Mouse (Mus musculus) liver, adult 2 months (tissue): ENCODE data around the gene Gm10142. TPM values are rescaled to one million over a fixed set of nuclear protein-coding genes. Genes with fewer than 3 reads are reported as not detected.
"Not testable (repeated sequence)": the region's sequence is repeated elsewhere in the genome, so short reads cannot be mapped to it uniquely, and the experiment has no call there.

Source experiments
- DNase-seq: peaks from one replicate; pipeline ENCODE4 v3.0.0-alpha.2; 2011; ENCODE audit warnings: low read depth, low spot score; ENCODE audit errors: extremely low read depth
- H3K27ac ChIP-seq: fragments of 200-500 bp; replicated peaks from 2 replicates; pipeline ENCODE4 v1.5.1; 2012; ENCODE audit warnings: low read depth, mild to moderate bottlenecking, control low read depth, inconsistent platforms, low read length; ENCODE audit not compliant: insufficient read depth
- H3K27me3 ChIP-seq: fragments of 200-500 bp; 2 replicates; pipeline ENCODE4 v1.6.1; 2012; ENCODE audit warnings: mild to moderate bottlenecking, moderate library complexity, low read length, inconsistent platforms; ENCODE audit not compliant: control insufficient read depth, insufficient read depth
- H3K36me3 ChIP-seq: fragments of 200-500 bp; 2 replicates; pipeline ENCODE4 v1.6.1; 2012; ENCODE audit warnings: low read length, inconsistent platforms; ENCODE audit not compliant: control insufficient read depth, insufficient read depth
- H3K4me1 ChIP-seq: fragments of 200-500 bp; 2 replicates; pipeline ENCODE4 v1.6.1; 2011; ENCODE audit warnings: low read length; ENCODE audit not compliant: control insufficient read depth, insufficient read depth
- H3K4me3 ChIP-seq: fragments of 200-500 bp; 2 replicates; pipeline ENCODE4 v1.5.1; 2011; ENCODE audit warnings: low read depth, mild to moderate bottlenecking, control low read depth, low read length, moderate library complexity; ENCODE audit not compliant: insufficient read depth
- H3K79me2 ChIP-seq: fragments of 200-500 bp; 2 replicates; pipeline ENCODE4 v1.6.1; 2012; ENCODE audit warnings: inconsistent platforms, mild to moderate bottlenecking, low read length, moderate library complexity; ENCODE audit not compliant: control insufficient read depth, insufficient read depth
- H3K9ac ChIP-seq: fragments of 200-500 bp; 2 replicates; pipeline ENCODE4 v1.6.1; 2012; ENCODE audit warnings: low read depth, mild to moderate bottlenecking, control low read depth, inconsistent platforms, low read length
- CTCF ChIP-seq: fragments of 200-500 bp; IDR thresholded peaks from 2 replicates; pipeline ENCODE4 v1.5.1; 2011; ENCODE audit warnings: low read depth, low read length, control low read depth
- POLR2A ChIP-seq: fragments of 200-500 bp; IDR thresholded peaks from 2 replicates; pipeline ENCODE4 v1.6.1; 2011; ENCODE audit warnings: low read length, control low read depth; ENCODE audit not compliant: insufficient read depth; ENCODE audit errors: extremely low read depth
- WGBS: fragments of 180-500 bp; shearing (Covaris S2); methylation state at CpG from one replicate; pipeline ENCODE4 v1.1.7; 2018; 5-methylcytosine and 5-hydroxymethylcytosine counted together
- polyA plus RNA-seq: library from polyadenylated mRNA; depleted of rRNA; stranded (reverse); fragments of >200 nt; gene quantifications from 2 replicates; pipeline ENCODE4 v1.2.3, GENCODE M21; 2012; rRNA removed
- total RNA-seq: library from RNA; depleted of rRNA; stranded (reverse); fragments of >200 nt; gene quantifications from 2 replicates; pipeline ENCODE4 v1.2.3, GENCODE M21; 2014; rRNA removed

Gene Gm10142
- total and polyA plus RNA-seq, 2 experiments: not detected

GRCm38 (mm10) chr10:77751254-77751653, 35.6 kb downstream of the Gm10142 start, which contains the start of gene Gm9736:
Gene Gm9736, minus strand, starts transcription at chr10:77751354.
- WGBS: 67% methylated on average over 1 of the region's 1 CpGs
- H3K9ac ChIP-seq, H3K27ac ChIP-seq, H3K79me2 ChIP-seq, H3K4me1 ChIP-seq, DNase-seq, H3K36me3 ChIP-seq, H3K4me3 ChIP-seq, H3K27me3 ChIP-seq: not testable (repeated sequence)

DNA sequence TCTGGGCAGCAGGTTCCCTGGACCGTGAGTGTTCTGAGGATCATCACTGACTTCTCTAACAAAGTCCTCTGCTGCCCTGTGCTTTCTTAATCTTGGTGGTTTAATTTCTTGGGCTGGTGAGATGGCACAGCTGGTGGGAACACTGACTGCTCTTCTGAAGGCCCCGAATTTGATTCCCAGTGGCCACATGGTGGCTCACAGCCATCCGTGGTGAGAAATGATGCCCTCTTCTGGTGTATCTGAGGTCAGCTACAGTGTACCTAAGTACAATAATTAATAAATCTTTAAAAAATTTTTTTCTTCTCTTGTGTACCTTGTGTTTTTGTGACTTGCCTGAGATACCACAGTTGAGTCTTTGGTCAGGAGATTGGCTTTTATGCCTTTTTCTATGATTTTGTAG, 36.7 kb downstream of the Gm10142 start:
- H3K4me3 ChIP-seq, H3K9ac ChIP-seq, H3K79me2 ChIP-seq, H3K36me3 ChIP-seq, H3K27me3 ChIP-seq, H3K27ac ChIP-seq, H3K4me1 ChIP-seq, DNase-seq: not testable (repeated sequence)
- whole genome bisulfite sequencing: 67% methylated on average over 3 of the region's 3 CpGs
- TF ChIP-seq CTCF: peak; percentile 20; the same call in 1 of the 2 replicates

- DNase-seq: peak; percentile 8
- TF ChIP-seq CTCF: no peak
- TF ChIP-seq POLR2A: no peak
- no peaks in the 10 kb centered on the region for H3K79me2 ChIP-seq
- H3K4me1 ChIP-seq: no peaks in the 10 kb centered on the region
- H3K27me3 ChIP-seq: 0 out of 2 replicates have a peak, but pooled peaks cover 3% of the 10 kb centered on the region
- H3K27ac ChIP-seq: no peak overlapping the region
- H3K36me3 ChIP-seq: no peaks in the 10 kb centered on the region
- H3K9ac ChIP-seq: no peak overlapping the region
- H3K4me3 ChIP-seq: no peak overlapping the region
These were observed 37.8 kb downstream of the Gm10142 start for GRCm38 (mm10) chr10:77753448-77753847.

DNA sequence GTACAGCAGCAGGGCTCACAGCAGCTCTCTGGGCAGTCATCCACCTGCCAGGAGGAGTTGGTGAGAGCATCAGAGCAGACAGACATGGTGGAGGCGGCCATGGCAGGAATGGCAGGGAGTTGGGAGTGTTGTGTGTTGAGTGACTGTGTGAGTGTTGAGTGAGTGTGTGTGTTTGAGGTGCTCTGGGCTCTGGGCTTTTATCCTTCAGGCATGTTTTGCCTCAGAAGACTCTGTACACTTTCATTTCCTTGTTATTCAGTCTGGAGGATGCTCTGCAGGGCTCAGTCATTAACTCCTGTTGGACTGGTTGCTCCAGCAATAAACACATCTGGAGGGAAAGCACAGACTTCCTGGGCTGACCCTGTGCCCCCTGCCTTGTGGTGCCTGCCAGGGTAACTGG, 44.0 kb downstream of the Gm10142 start, which contains the start of gene Gm3233:
Gm3233 (minus strand) TSS at position 101 of the 400 bp plus-strand sequence.
- not testable (repeated sequence) for H3K36me3 ChIP-seq, H3K9ac ChIP-seq, H3K27ac ChIP-seq, H3K79me2 ChIP-seq, H3K4me1 ChIP-seq, DNase-seq, H3K4me3 ChIP-seq, H3K27me3 ChIP-seq
- WGBS: 60% methylated on average over 1 of the region's 1 CpGs

Other genes with a start within 250 kb of the Gm10142 start
- 12.7 and 15.5 TPM in 2 replicates for gene Fam207a, start 200.0 kb upstream of the Gm10142 start, total RNA-seq
- 24.3 and 27.3 TPM in 2 replicates for gene Fam207a, start 200.0 kb upstream of the Gm10142 start, polyA plus RNA-seq
- gene Itgb2, start 185.6 kb upstream of the Gm10142 start, total RNA-seq: 4.8 and 5.6 TPM in 2 replicates
- 4.2 and 5.6 TPM in 2 replicates for gene Itgb2, start 185.6 kb upstream of the Gm10142 start, polyA plus RNA-seq
- 146 and 168 TPM in 2 replicates for gene Pttg1ip, start 134.1 kb upstream of the Gm10142 start, total RNA-seq
- gene Pttg1ip, start 134.1 kb upstream of the Gm10142 start, polyA plus RNA-seq: 218 and 238 TPM in 2 replicates
- 59.6 and 108 TPM in 2 replicates for gene Sumo3, start 109.7 kb upstream of the Gm10142 start, total RNA-seq
- 170 and 226 TPM in 2 replicates for gene Sumo3, start 109.7 kb upstream of the Gm10142 start, polyA plus RNA-seq
- gene Gm49325, start 109.6 kb upstream of the Gm10142 start, total RNA-seq: 0.47 TPM in 1 of 2 replicates, not detected in the other
- gene Gm49325, start 109.6 kb upstream of the Gm10142 start, polyA plus RNA-seq: not detected in 2 replicates
- gene Ube2g2, start 93.5 kb upstream of the Gm10142 start, total RNA-seq: 21.6 and 22.3 TPM in 2 replicates
- gene Ube2g2, start 93.5 kb upstream of the Gm10142 start, polyA plus RNA-seq: 30.4 and 34.2 TPM in 2 replicates
- gene Tspear, start 29.2 kb upstream of the Gm10142 start, total RNA-seq: 0.07 and 0.09 TPM in 2 replicates
- gene Tspear, start 29.2 kb upstream of the Gm10142 start, polyA plus RNA-seq: 0.12 and 0.50 TPM in 2 replicates
- not detected in 2 replicates for gene Gm19402, start 25.1 kb upstream of the Gm10142 start, total RNA-seq
- not detected in 2 replicates for gene Gm19402, start 25.1 kb upstream of the Gm10142 start, polyA plus RNA-seq
- gene Gm9508, start 18.6 kb upstream of the Gm10142 start, total RNA-seq: not detected in 2 replicates
- gene Gm9508, start 18.6 kb upstream of the Gm10142 start, polyA plus RNA-seq: not detected in 2 replicates
- not detected in 2 replicates for gene Gm10272, start 9.2 kb upstream of the Gm10142 start, total RNA-seq
- not detected in 2 replicates for gene Gm10272, start 9.2 kb upstream of the Gm10142 start, polyA plus RNA-seq
- gene Gm10024, start 4.3 kb upstream of the Gm10142 start, total RNA-seq: not detected in 2 replicates
- not detected in 2 replicates for gene Gm10024, start 4.3 kb upstream of the Gm10142 start, polyA plus RNA-seq
- not detected in 2 replicates for gene Krtap12-1, start 4.8 kb downstream of the Gm10142 start, total RNA-seq
- not detected in 2 replicates for gene Krtap12-1, start 4.8 kb downstream of the Gm10142 start, polyA plus RNA-seq
- gene Gm10100, start 10.7 kb downstream of the Gm10142 start, total RNA-seq: not detected in 2 replicates
- not detected in 2 replicates for gene Gm10100, start 10.7 kb downstream of the Gm10142 start, polyA plus RNA-seq
- not detected in 2 replicates for gene Gm18596, start 26.8 kb downstream of the Gm10142 start, total RNA-seq
- not detected in 2 replicates for gene Gm18596, start 26.8 kb downstream of the Gm10142 start, polyA plus RNA-seq
- not detected in 2 replicates for gene Gm9736, start 35.5 kb downstream of the Gm10142 start, total RNA-seq
- not detected in 2 replicates for gene Gm9736, start 35.5 kb downstream of the Gm10142 start, polyA plus RNA-seq
- not detected in 2 replicates for gene Gm3233, start 43.9 kb downstream of the Gm10142 start, total RNA-seq
- gene Gm3233, start 43.9 kb downstream of the Gm10142 start, polyA plus RNA-seq: not detected in 2 replicates
- not detected in 2 replicates for gene Gm3238, start 55.5 kb downstream of the Gm10142 start, total RNA-seq
- not detected in 2 replicates for gene Gm3238, start 55.5 kb downstream of the Gm10142 start, polyA plus RNA-seq
- not detected in 2 replicates for gene Gm7138, start 61.1 kb downstream of the Gm10142 start, total RNA-seq
- gene Gm7138, start 61.1 kb downstream of the Gm10142 start, polyA plus RNA-seq: not detected in 2 replicates
- not detected in 2 replicates for gene Gm3250, start 66.7 kb downstream of the Gm10142 start, total RNA-seq
- not detected in 2 replicates for gene Gm3250, start 66.7 kb downstream of the Gm10142 start, polyA plus RNA-seq
- not detected in 2 replicates for gene Gm7137, start 72.4 kb downstream of the Gm10142 start, total RNA-seq
- not detected in 2 replicates for gene Gm7137, start 72.4 kb downstream of the Gm10142 start, polyA plus RNA-seq
- gene Gm9639, start 79.3 kb downstream of the Gm10142 start, total RNA-seq: not detected in 2 replicates
- not detected in 2 replicates for gene Gm9639, start 79.3 kb downstream of the Gm10142 start, polyA plus RNA-seq
- gene Gm19668, start 83.3 kb downstream of the Gm10142 start, total RNA-seq: not detected in 2 replicates
- not detected in 2 replicates for gene Gm19668, start 83.3 kb downstream of the Gm10142 start, polyA plus RNA-seq
- not detected in 2 replicates for gene Gm9507, start 96.0 kb downstream of the Gm10142 start, total RNA-seq
- gene Gm9507, start 96.0 kb downstream of the Gm10142 start, polyA plus RNA-seq: not detected in 2 replicates
- gene Gm2696, start 98.9 kb downstream of the Gm10142 start, total RNA-seq: not detected in 2 replicates
- not detected in 2 replicates for gene Gm2696, start 98.9 kb downstream of the Gm10142 start, polyA plus RNA-seq
- not detected in 2 replicates for gene Krtap10-4, start 111.3 kb downstream of the Gm10142 start, total RNA-seq
- gene Krtap10-4, start 111.3 kb downstream of the Gm10142 start, polyA plus RNA-seq: not detected in 2 replicates
- gene Krtap10-10, start 120.1 kb downstream of the Gm10142 start, total RNA-seq: not detected in 2 replicates
- not detected in 2 replicates for gene Krtap10-10, start 120.1 kb downstream of the Gm10142 start, polyA plus RNA-seq
- not detected in 2 replicates for gene Gm36176, start 131.0 kb downstream of the Gm10142 start, total RNA-seq
- not detected in 2 replicates for gene Gm36176, start 131.0 kb downstream of the Gm10142 start, polyA plus RNA-seq
- not detected in 2 replicates for gene Gm10318, start 137.1 kb downstream of the Gm10142 start, total RNA-seq
- not detected in 2 replicates for gene Gm10318, start 137.1 kb downstream of the Gm10142 start, polyA plus RNA-seq
- not detected in 2 replicates for gene Gm3285, start 146.2 kb downstream of the Gm10142 start, total RNA-seq
- gene Gm3285, start 146.2 kb downstream of the Gm10142 start, polyA plus RNA-seq: not detected in 2 replicates
- 20.9 and 26.7 TPM in 2 replicates for gene Lrrc3, start 186.7 kb downstream of the Gm10142 start, total RNA-seq
- 57.0 and 64.1 TPM in 2 replicates for gene Lrrc3, start 186.7 kb downstream of the Gm10142 start, polyA plus RNA-seq